Mouse (Mus musculus) E14TG2a.4 (cell line): ENCODE measurements around the gene E030018B13Rik.

Experiments used
- CTCF ChIP-seq: conservative IDR thresholded peaks from 2 replicates; pipeline ENCODE4 v1.5.1; 2014; ENCODE audit warnings: low read length
- NANOG ChIP-seq: IDR thresholded peaks from 2 replicates; pipeline ENCODE4 v1.6.1; 2014; ENCODE audit warnings: borderline replicate concordance, low read length, mixed read lengths

DNA sequence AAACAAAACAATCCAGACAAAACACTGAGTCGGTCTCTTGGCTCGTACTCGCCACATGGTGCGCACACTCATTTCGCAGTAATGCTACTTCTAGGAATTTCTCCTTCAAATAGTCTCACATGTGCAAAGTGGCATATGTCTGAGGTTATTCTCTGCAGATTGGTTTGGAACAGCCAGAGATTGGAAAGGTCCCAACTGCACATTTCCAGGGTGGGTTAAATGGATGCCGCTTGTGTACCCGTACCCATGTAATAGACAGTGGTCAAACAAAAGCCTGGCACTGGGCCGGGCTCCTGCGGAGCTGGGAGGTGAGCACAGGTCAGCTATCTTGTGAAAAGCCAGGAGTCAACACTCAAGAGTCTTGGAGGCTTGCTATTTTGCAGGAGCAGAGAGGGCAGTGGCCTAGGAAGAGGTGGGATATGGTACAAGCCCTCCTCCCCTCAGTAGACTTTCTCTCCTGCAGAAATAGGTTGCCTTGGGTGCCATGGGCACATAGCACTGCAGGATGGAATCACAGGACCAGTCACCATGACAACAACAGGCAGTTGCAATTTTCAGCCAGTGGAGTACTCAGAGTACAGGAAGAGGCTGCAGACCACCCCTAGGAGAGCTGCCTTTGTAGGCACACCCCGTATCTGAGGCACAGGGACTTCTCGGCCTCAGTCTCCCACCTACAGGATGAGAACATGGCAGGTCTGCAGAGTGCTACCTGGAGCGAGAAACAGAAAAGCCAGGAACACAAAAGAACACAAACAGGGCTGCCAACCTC, 41.4 kb downstream of the E030018B13Rik start:
- TF ChIP-seq NANOG (no peak), CTCF (no peak)
